Mouse (Mus musculus): ENCODE measurements around the gene Bud31. TPM values are rescaled to one million over a fixed set of nuclear protein-coding genes. Genes with fewer than 3 reads are reported as not detected.
"Not testable (repeated sequence)": the region's sequence is repeated elsewhere in the genome, so short reads cannot be mapped to it uniquely, and the experiment has no call there.

Gene Bud31
- 172 and 186 TPM in 2 replicates for polyA plus RNA-seq (2015; fragmentation: Nextera tagmentation; extraction: Ambion mirVana)

DNA sequence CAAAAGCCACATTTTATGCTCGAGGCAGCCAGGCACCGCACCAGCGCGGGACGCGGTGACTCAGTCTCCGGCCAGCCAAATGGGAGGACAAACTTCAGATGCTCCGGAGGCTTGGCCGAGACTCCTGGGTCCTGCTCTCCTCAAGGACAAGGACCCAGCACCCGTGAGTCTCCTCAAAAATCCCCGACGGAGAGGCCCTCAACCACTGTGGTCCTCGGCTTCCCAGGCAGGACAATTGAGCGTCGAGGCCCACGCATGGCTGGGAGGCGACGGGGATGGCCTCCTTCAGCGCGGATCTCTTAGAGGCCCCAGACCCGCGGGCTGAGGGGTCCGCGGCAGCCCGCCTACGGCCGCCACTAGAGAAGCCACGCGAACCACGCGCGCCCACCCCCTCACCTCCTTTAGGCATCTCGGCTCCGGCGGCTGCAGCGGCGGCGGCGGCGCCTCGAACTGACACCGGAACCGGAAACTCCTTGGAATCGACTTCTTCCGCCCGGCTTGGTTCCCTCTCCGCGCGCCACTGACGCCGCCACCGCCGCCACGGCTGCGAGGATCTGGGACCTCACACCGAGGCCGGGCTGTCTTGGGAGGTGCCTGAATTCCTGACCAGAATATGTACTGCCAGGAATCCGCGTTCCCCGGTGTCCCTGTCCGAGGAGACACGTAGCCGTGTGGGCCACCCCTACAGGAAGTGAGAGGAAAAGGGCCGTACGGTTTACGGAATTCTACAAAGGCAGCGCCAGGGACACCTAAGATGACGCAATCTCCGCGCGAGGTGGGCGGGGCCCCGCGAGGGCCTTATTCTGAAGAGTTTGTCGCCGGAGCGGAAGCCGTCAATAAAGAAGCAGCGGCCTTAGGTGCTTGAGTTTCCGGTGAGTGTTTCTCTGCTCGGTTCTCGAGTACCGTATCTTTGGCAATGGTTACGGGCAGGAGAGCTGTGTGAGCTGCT lies at the start of gene Bud31, which contains the start of gene Pdap1:
Gene Bud31, plus strand, starts transcription at position 792 of the 949 bp plus-strand sequence.
Gene Pdap1, minus strand, starts transcription at position 668 of the 949 bp plus-strand sequence.
- peak within 1 kb of the TSS; percentile 92 for H3K4me2 ChIP-seq
- no peaks in the 10 kb centered on the region for H3K27me3 ChIP-seq
- peaks cover 42% of the 10 kb centered on the region for H3K36me3 ChIP-seq

DNA sequence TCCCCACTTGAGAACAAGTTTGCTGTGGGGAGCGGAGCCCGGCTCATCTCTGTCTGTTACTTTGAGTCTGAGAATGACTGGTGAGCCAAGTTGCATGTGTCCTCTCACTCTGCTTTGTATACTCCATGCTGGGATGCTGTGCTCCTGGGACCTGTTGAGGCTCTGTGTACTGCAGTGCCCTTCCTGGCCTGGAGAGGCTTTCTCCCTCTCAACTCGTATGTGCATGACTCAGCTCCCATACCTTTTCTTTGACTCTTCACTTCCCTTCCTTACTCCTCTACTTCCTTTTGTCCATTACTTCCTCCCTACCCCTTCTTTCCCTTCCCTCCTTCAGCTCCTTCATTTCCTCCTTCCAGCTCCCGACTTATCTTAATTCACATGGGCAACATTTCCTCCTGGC lies 44.0 kb upstream of the Bud31 start:
- Histone ChIP-seq H3K27ac (replicated peaks) (no peak overlapping the region), H3K9me3 (no peaks in the 10 kb centered on the region), H3K36me3 (peaks cover 92% of the 10 kb centered on the region), H3K9ac (no peak overlapping the region), H3K27me3 (no peaks in the 10 kb centered on the region), H3K4me1 (replicated peaks) (no peaks in the 10 kb centered on the region), H3K4me3 (no peak overlapping the region), H3K4me2 (no peak overlapping the region)
- ATAC-seq (ENCODE audit: low FRiP score, low read depth) = no peak
- 91% methylated on average over 4 of the region's 4 CpGs for WGBS

More for the DNA sequence above, at the start of gene Bud31, which contains the start of gene Pdap1:
- Histone ChIP-seq H3K9ac (peak within 1 kb of the TSS; percentile 80), H3K27ac (replicated peaks) (peak within 1 kb of the TSS; percentile 96), H3K4me1 (replicated peaks) (peaks cover 30% of the 10 kb centered on the region), H3K4me3 (peak within 1 kb of the TSS; percentile 79), H3K9me3 (no peaks in the 10 kb centered on the region)
- under 1% methylated on average over 84 of the region's 84 CpGs for WGBS
- ATAC-seq (ENCODE audit: low FRiP score, low read depth) = peak; percentile 93

- no peaks in the 10 kb centered on the region for H3K27me3 ChIP-seq
- H3K4me1 ChIP-seq (replicated peaks) = no peaks in the 10 kb centered on the region
- no peak for ATAC-seq (ENCODE audit: low FRiP score, low read depth)
- peaks cover 90% of the 10 kb centered on the region for H3K36me3 ChIP-seq
- H3K27ac ChIP-seq (replicated peaks) = no peak overlapping the region
- no peak overlapping the region for H3K9ac ChIP-seq
- H3K4me2 ChIP-seq = no peak overlapping the region
- WGBS = 93% methylated on average over 10 of the region's 10 CpGs
- H3K9me3 ChIP-seq = no peaks in the 10 kb centered on the region
- H3K4me3 ChIP-seq = no peak overlapping the region
Observed at GRCm38 (mm10) chr5:145098340-145098821, 41.8 kb upstream of the Bud31 start.

DNA sequence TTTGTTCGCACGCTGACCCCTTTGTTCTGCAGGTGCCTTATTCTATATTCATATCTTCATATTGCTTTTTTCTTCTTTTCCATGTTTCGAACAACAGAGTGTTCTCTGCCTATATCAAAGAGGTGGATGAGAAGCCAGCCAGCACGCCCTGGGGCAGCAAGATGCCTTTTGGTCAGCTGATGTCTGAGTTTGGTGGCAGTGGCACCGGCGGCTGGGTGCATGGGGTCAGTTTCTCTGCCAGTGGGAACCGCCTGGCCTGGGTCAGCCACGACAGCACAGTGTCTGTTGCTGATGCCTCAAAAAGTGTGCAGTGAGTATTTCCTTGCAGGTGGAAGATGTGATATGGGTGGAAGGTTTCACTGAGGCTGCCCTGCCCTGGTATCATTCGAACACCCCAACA lies 39.2 kb upstream of the Bud31 start:
- Histone ChIP-seq H3K4me3 (no peak overlapping the region), H3K9me3 (no peaks in the 10 kb centered on the region), H3K9ac (no peak overlapping the region), H3K36me3 (peaks cover 92% of the 10 kb centered on the region), H3K27ac (replicated peaks) (no peak overlapping the region), H3K27me3 (no peaks in the 10 kb centered on the region), H3K4me2 (no peak overlapping the region), H3K4me1 (replicated peaks) (no peaks in the 10 kb centered on the region)
- WGBS = 93% methylated on average over 9 of the region's 9 CpGs
- no peak for ATAC-seq (ENCODE audit: low FRiP score, low read depth)

DNA sequence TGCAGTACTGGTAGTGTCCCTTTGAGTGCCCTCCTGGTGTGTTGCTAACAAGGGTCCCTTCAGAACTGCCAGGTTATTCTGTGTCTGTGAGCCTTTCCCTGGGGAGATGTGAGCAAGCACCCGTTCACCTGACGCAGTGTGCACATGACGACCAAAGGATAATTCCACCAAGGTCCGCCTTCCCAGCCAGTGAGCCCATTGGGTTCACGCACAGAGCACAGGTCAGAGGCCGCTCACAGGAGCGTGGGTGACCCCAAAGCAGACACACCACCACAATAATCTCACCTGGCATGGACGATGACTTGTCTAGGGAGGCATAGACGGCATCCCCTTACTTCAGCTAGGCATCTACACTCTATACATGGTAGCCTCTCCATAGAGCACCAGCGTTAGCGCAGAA lies 38.7 kb upstream of the Bud31 start:
- H3K36me3 ChIP-seq = peaks cover 92% of the 10 kb centered on the region
- H3K4me3 ChIP-seq; H3K27me3 ChIP-seq; H3K4me2 ChIP-seq; H3K9ac ChIP-seq; H3K27ac ChIP-seq (replicated peaks); H3K9me3 ChIP-seq; H3K4me1 ChIP-seq (replicated peaks); ATAC-seq (ENCODE audit: low FRiP score, low read depth): not testable (repeated sequence)
- 95% methylated on average over 11 of the region's 11 CpGs for WGBS

- Histone ChIP-seq H3K27ac (replicated peaks) (no peak overlapping the region), H3K4me2 (no peak overlapping the region), H3K9ac (no peak overlapping the region), H3K36me3 (peaks cover 92% of the 10 kb centered on the region), H3K9me3 (no peaks in the 10 kb centered on the region), H3K4me1 (replicated peaks) (no peaks in the 10 kb centered on the region), H3K27me3 (no peaks in the 10 kb centered on the region), H3K4me3 (no peak overlapping the region)
- 90% methylated on average over 4 of the region's 4 CpGs for WGBS
- no peak for ATAC-seq (ENCODE audit: low FRiP score, low read depth)
Observed at GRCm38 (mm10) chr5:145102706-145103105, 37.5 kb upstream of the Bud31 start.

DNA sequence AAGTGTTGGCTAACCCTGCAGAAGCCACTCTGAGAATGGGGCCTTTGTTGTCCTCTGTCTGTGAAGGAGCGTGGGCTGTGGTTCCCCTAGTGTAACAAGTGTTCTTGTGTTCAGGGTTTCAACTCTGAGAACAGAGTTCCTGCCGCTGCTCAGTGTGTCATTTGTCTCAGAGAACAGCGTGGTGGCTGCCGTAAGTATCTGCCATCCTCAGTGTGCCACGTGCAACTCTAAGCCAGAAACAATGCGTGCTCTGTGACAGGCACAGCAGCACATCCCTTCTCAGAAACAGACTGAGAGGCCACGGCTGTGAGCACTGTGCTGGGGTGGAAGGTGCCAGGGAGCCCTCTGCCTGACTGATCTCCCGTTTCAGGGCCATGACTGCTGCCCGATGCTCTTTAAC lies 35.8 kb upstream of the Bud31 start:
- Histone ChIP-seq H3K9ac (no peak overlapping the region), H3K27ac (replicated peaks) (no peak overlapping the region), H3K9me3 (no peaks in the 10 kb centered on the region), H3K36me3 (peaks cover 90% of the 10 kb centered on the region), H3K4me2 (no peak overlapping the region), H3K4me1 (replicated peaks) (no peaks in the 10 kb centered on the region), H3K27me3 (no peaks in the 10 kb centered on the region), H3K4me3 (no peak overlapping the region)
- 77% methylated on average over 9 of the region's 9 CpGs for WGBS
- ATAC-seq (ENCODE audit: low FRiP score, low read depth) = no peak

GRCm38 (mm10) chr5:145105694-145106275 lies 34.4 kb upstream of the Bud31 start:
- Histone ChIP-seq H3K36me3 (peaks cover 89% of the 10 kb centered on the region), H3K9ac (no peak overlapping the region), H3K4me3 (no peak overlapping the region), H3K27me3 (no peaks in the 10 kb centered on the region), H3K4me2 (no peak overlapping the region), H3K27ac (replicated peaks) (no peak overlapping the region), H3K4me1 (replicated peaks) (no peaks in the 10 kb centered on the region), H3K9me3 (no peaks in the 10 kb centered on the region)
- WGBS = 95% methylated on average over 9 of the region's 9 CpGs
- no peak for ATAC-seq (ENCODE audit: low FRiP score, low read depth)

DNA sequence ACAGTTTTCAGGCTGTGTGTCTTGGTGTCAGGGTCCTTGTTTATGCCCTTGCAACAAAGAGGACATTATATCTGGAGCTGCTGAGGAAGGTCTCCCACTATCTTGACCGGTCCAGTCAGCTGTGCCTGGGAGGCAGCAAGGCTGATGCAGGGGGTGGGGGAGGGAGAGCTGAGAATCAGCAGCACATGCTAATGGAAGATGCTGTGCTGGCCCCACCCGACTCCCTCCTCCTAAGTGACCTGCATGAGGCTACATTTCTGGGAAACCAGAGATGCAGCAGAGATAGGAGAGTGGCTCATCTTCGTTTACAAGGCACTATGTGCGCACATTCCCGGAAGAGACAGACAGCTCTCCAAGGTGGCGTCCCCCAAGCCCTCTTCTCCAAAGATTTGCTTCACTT lies 29.8 kb upstream of the Bud31 start:
- no peak overlapping the region for H3K4me2 ChIP-seq
- 92% methylated on average over 6 of the region's 6 CpGs for whole genome bisulfite sequencing
- H3K9ac ChIP-seq = no peak overlapping the region
- H3K27ac ChIP-seq (replicated peaks) = no peak overlapping the region
- H3K36me3 ChIP-seq = peaks cover 51% of the 10 kb centered on the region
- H3K27me3 ChIP-seq = peaks cover 11% of the 10 kb centered on the region; the same call in 1 of the 2 replicates
- no peaks in the 10 kb centered on the region for H3K9me3 ChIP-seq
- H3K4me3 ChIP-seq = no peak overlapping the region
- H3K4me1 ChIP-seq (replicated peaks) = peaks cover 10% of the 10 kb centered on the region
- no peak for ATAC-seq (ENCODE audit: low FRiP score, low read depth)

- 82% methylated on average over 8 of the region's 8 CpGs for WGBS
- Histone ChIP-seq H3K27me3 (peaks cover 11% of the 10 kb centered on the region; the same call in 1 of the 2 replicates), H3K9ac (no peak overlapping the region), H3K4me1 (replicated peaks) (peaks cover 10% of the 10 kb centered on the region), H3K27ac (replicated peaks) (no peak overlapping the region), H3K4me2 (no peak overlapping the region), H3K36me3 (peaks cover 29% of the 10 kb centered on the region), H3K4me3 (no peak overlapping the region), H3K9me3 (no peaks in the 10 kb centered on the region)
- ATAC-seq (ENCODE audit: low FRiP score, low read depth) = no peak
Observed at GRCm38 (mm10) chr5:145112566-145112965, 27.6 kb upstream of the Bud31 start.

DNA sequence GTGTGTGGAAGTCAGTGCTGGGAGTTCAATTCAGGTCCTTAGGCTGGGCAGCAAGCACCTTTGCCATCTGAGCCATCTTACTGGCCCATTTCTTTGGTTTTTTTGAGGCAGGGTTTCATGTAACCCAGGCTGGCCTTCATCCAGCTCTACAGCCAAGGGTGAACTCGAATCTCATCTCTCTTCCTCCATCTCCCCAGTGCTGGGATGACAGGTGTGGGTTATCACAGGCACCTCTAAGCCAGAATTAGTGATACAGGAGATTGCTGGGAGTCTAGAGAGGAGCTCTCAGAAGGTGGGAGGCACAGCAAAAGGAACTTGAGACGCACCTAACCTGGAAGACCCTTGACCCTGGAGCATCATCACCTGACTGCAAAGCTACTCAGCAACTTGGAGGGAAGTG lies 26.7 kb upstream of the Bud31 start:
- no peak overlapping the region for H3K4me3 ChIP-seq
- peaks cover 10% of the 10 kb centered on the region for H3K4me1 ChIP-seq (replicated peaks)
- 48% methylated on average over 2 of the region's 2 CpGs for WGBS
- no peak for ATAC-seq (ENCODE audit: low FRiP score, low read depth)
- no peak overlapping the region for H3K9ac ChIP-seq
- H3K9me3 ChIP-seq = no peaks in the 10 kb centered on the region
- peak overlapping the region; percentile 57; the same call in 1 of the 2 replicates for H3K4me2 ChIP-seq
- H3K36me3 ChIP-seq = peaks cover 21% of the 10 kb centered on the region
- H3K27me3 ChIP-seq = peaks cover 11% of the 10 kb centered on the region; the same call in 1 of the 2 replicates
- H3K27ac ChIP-seq (replicated peaks) = no peak overlapping the region

DNA sequence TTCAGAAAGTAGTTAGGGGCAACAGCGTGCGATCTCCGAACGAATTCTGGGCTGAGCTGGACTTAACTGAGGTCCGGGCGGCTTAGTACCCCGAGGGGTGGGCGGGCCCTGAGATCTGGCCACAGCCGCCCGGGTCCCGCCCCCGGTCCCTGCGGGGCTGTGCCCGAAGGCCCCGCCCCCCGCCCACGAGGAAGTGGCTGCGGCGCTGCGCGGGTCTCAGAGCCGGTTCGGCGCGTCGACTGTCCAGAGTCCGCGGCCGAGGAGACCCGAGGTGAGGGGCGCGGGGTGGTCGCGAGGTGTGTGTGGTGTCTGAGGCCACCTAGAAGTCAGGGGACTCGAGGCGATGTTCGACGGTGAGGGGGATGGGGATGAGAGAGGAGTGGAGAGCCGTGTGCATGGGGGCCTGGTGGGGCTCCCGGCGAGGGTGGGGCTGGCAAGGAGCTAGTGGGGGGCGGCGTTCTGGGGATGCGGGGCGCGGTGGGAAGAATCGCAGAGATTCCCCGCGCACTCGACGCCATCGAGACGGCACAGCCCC lies 26.0 kb upstream of the Bud31 start, which contains the start of gene Arpc1b:
Gene Arpc1b, plus strand, starts transcription at position 145 of the 535 bp plus-strand sequence.
- no peaks in the 10 kb centered on the region for H3K9me3 ChIP-seq
- H3K4me2 ChIP-seq = peak within 1 kb of the TSS; percentile 57
- H3K4me1 ChIP-seq (replicated peaks) = peaks cover 10% of the 10 kb centered on the region
- peaks cover 11% of the 10 kb centered on the region; the same call in 1 of the 2 replicates for H3K27me3 ChIP-seq
- peak; percentile 44; the same call in 1 of the 2 replicates for ATAC-seq (ENCODE audit: low FRiP score, low read depth)
- H3K4me3 ChIP-seq = peak within 1 kb of the TSS; percentile 41
- no peak within 1 kb of the TSS for H3K27ac ChIP-seq (replicated peaks)
- WGBS = 1% methylated on average over 52 of the region's 53 CpGs
- H3K36me3 ChIP-seq = peaks cover 15% of the 10 kb centered on the region
- H3K9ac ChIP-seq = peak within 1 kb of the TSS; percentile 34; the same call in 1 of the 2 replicates

Measured in hindbrain, embryonic 15.5 days (tissue).